Mouse (Mus musculus): ENCODE data around the gene Bglap3.

DNA sequence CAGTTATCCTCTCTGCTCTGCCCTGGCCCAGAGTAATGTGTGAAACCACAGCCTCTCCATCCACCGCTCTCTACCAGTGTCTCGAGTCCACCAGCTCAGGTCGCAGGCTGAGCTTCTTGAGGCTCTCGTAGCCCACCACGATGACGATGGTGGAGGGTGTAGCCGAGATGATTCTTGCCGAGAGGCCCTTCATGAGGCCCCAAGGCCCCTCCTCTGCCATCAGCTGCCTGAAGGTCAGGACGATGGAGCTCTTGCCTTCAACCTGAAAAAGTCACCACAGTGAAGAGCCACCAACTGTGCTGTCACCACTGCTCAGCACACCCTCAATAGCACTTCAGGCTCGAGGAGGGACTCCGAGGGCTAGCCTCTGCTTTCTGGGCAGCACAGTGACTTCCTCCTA, 40.1 kb upstream of the Bglap3 start:
- TF ChIP-seq POLR2A (IDR thresholded peaks at IDR 0.05; ENCODE audit: borderline replicate concordance, extremely low read depth, insufficient read depth, insufficient read length, poor library complexity, severe bottlenecking) (no peak), CTCF (IDR thresholded peaks at IDR 0.05; ENCODE audit: borderline replicate concordance, extremely low read depth, insufficient read depth, insufficient read length) (no peak)
